Mouse (Mus musculus): ENCODE data around the gene Mex3a.
A peak's percentile ranks its signal among the peaks of the same experiment; 100 is the strongest.

Mex3a gene

GRCm38 (mm10) chr3:88544955-88545591 is 12.9 kb downstream of the Mex3a start:
- no peak for DNase-seq (ENCODE audit: low read depth)

- DNase-seq (ENCODE audit: low read depth) = no peak
Observed at GRCm38 (mm10) chr3:88546674-88547418, 14.7 kb downstream of the Mex3a start.

- DNase-seq (ENCODE audit: low read depth) = no peak
Observed at GRCm38 (mm10) chr3:88548180-88548917, 16.2 kb downstream of the Mex3a start, which contains the start of gene Rab25. Gene Rab25, minus strand, starts transcription at chr3:88548300.

GRCm38 (mm10) chr3:88551586-88551985 is 19.4 kb downstream of the Mex3a start:
- no peak for DNase-seq (ENCODE audit: low read depth)

- DNase-seq (ENCODE audit: low read depth) = no peak
Observed at GRCm38 (mm10) chr3:88552082-88552645, 20.0 kb downstream of the Mex3a start.

GRCm38 (mm10) chr3:88552676-88553524 is 20.7 kb downstream of the Mex3a start, which contains the start of gene Lamtor2:
Gene Lamtor2, minus strand, starts transcription at chr3:88553074.
- DNase-seq (ENCODE audit: low read depth) = peak; percentile 95

- DNase-seq (ENCODE audit: low read depth) = peak; percentile 91
Observed at GRCm38 (mm10) chr3:88553525-88553879, 21.3 kb downstream of the Mex3a start, which contains the start of gene Ubqln4. Gene Ubqln4, plus strand, starts transcription at chr3:88553758.

- peak; percentile 67 for DNase-seq (ENCODE audit: low read depth)
Observed at GRCm38 (mm10) chr3:88553880-88554586, 21.8 kb downstream of the Mex3a start.

- no peak for DNase-seq (ENCODE audit: low read depth)
Observed at GRCm38 (mm10) chr3:88555069-88555605, 22.9 kb downstream of the Mex3a start.

- no peak for DNase-seq (ENCODE audit: low read depth)
Observed at GRCm38 (mm10) chr3:88555731-88556130, 23.5 kb downstream of the Mex3a start.

GRCm38 (mm10) chr3:88556616-88557015 is 24.4 kb downstream of the Mex3a start:
- no peak for DNase-seq (ENCODE audit: low read depth)

- no peak for DNase-seq (ENCODE audit: low read depth)
Observed at GRCm38 (mm10) chr3:88559596-88559995, 27.4 kb downstream of the Mex3a start.

GRCm38 (mm10) chr3:88561989-88562388 is 29.8 kb downstream of the Mex3a start:
- DNase-seq (ENCODE audit: low read depth) = no peak

- no peak for DNase-seq (ENCODE audit: low read depth)
Observed at GRCm38 (mm10) chr3:88563442-88563841, 31.2 kb downstream of the Mex3a start.

GRCm38 (mm10) chr3:88563966-88564365 is 31.8 kb downstream of the Mex3a start:
- no peak for DNase-seq (ENCODE audit: low read depth)

- no peak for DNase-seq (ENCODE audit: low read depth)
Observed at GRCm38 (mm10) chr3:88566116-88566515, 33.9 kb downstream of the Mex3a start.

GRCm38 (mm10) chr3:88566536-88567061 is 34.4 kb downstream of the Mex3a start:
- no peak for DNase-seq (ENCODE audit: low read depth)

- DNase-seq (ENCODE audit: low read depth) = no peak
Observed at GRCm38 (mm10) chr3:88567892-88568291, 35.7 kb downstream of the Mex3a start.

GRCm38 (mm10) chr3:88568615-88569014 is 36.4 kb downstream of the Mex3a start:
- no peak for DNase-seq (ENCODE audit: low read depth)

GRCm38 (mm10) chr3:88569093-88569492 is 36.9 kb downstream of the Mex3a start:
- DNase-seq (ENCODE audit: low read depth) = no peak
